Mouse (Mus musculus) spleen, adult 2 months (tissue): ENCODE data around the gene Rps6kb1.

Experiments
- CTCF ChIP-seq: fragments of 200-500 bp; IDR thresholded peaks from 2 replicates; pipeline ENCODE4 v1.5.1; 2011; ENCODE audit warnings: mild to moderate bottlenecking, inconsistent platforms; ENCODE audit not compliant: insufficient read depth, insufficient read length, insufficient replicate concordance; ENCODE audit errors: extremely low read depth
- POLR2A ChIP-seq: fragments of 200-500 bp; IDR thresholded peaks from 2 replicates; pipeline ENCODE4 v1.6.1; 2011; ENCODE audit warnings: low read depth, low read length, inconsistent platforms

GRCm38 (mm10) chr11:86584898-86585597, 40.4 kb upstream of the Rps6kb1 start:
- TF ChIP-seq CTCF (no peak), POLR2A (no peak)
